8 mouse cellular contexts compared by ENCODE assay signal in the genomic region with DNA sequence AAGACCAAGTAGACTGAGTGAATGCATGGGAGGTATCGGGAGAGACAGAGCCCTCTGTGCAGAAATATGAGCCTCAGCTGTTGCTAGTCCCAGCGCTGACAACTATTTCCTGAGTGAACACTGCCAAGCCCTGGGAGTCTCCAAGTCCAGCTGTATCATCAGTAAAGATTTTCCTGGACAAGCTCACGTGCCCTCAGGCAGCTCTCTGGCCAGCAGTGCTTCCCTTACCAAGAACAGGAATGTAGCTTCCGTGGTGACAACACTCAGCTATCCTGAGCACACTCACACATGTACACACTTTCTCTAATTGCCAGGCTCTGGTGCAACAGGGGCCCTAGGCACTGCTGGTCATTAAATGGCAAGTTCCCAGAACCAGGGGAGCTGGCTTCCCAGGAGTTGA. TPM values are rescaled to one million over a fixed set of nuclear protein-coding genes. Genes with fewer than 3 reads are reported as not detected.
DNase-seq lines count a peak whose midpoint lies in the region; ATAC-seq lines count a peak whose summit lies in the region.

No protein-coding gene starts in this region.

- DNase-seq in neural tube, embryonic 11.5 days (ENCODE audit: low spot score): peak; percentile 46
- DNase-seq in neural tube, embryonic 10.5 days (ENCODE audit: extremely low spot score, low spot score): no peak
- DNase-seq in gastrocnemius, postnatal 10 days: peak; percentile 37
- DNase-seq in kidney, adult 18-20 months: peak; percentile 44
- peak; percentile 49 to 77 for DNase-seq in lung, postnatal 4 days
- no peak for DNase-seq in thymus, postnatal 4 days
- no peak for DNase-seq in thymus, postnatal 36 days

- 39% methylated on average over 4 of the region's 4 CpGs for WGBS in neural tube, embryonic 11.5 days

- H3K4me3 ChIP-seq in neural tube, embryonic 11.5 days (ENCODE audit: low read depth, low read length): no peak overlapping the region

- H3K9me3 ChIP-seq in neural tube, embryonic 11.5 days (ENCODE audit: control insufficient read depth, low read length): no peaks in the 10 kb centered on the region

- no peaks in the 10 kb centered on the region for H3K36me3 ChIP-seq in neural tube, embryonic 11.5 days (ENCODE audit: control insufficient read depth, insufficient read depth, low read length)

- ATAC-seq in neural tube, embryonic 11.5 days (ENCODE audit: insufficient read depth, low FRiP score, low TSS enrichment): no peak
- no peak for ATAC-seq in CD4-positive, CD25-positive, alpha-beta regulatory T cell, adult 4 months

- H3K4me2 ChIP-seq in neural tube, embryonic 11.5 days (ENCODE audit: low read depth): no peak overlapping the region

- H3K27me3 ChIP-seq in neural tube, embryonic 11.5 days (ENCODE audit: control insufficient read depth, insufficient read depth, low read length): no peaks in the 10 kb centered on the region

- H3K27ac ChIP-seq in neural tube, embryonic 11.5 days (ENCODE audit: low read depth, low read length): no peak overlapping the region

- peaks cover 5% of the 10 kb centered on the region; the same call in 1 of the 2 replicates for H3K4me1 ChIP-seq in neural tube, embryonic 11.5 days (ENCODE audit: control insufficient read depth, insufficient read depth, low read length)

- H3K9ac ChIP-seq in neural tube, embryonic 11.5 days (ENCODE audit: low read length): no peak overlapping the region

RNA-seq across cellular contexts. Expression of a gene that starts 57.1 kb away (rescaled TPM):
- not detected in 2 replicates for polyA plus RNA-seq in neural tube, embryonic 11.5 days (2014; fragmentation: Nextera tagmentation; extraction: Ambion mirVana)
- total RNA-seq in gastrocnemius, postnatal 10 days (2021): under 1 TPM in 1 of 2 experiments, not detected in 1; 0.09 TPM
- polyA plus RNA-seq in CD4-positive, CD25-positive, alpha-beta regulatory T cell, adult 4 months (2017; shearing (Covaris generic)): 10 to 100 TPM; 11.0 to 12.6 TPM

Comparison
In these comparisons a context has a peak if more than half of its experiments do, and no peak if none do; other contexts are left out.
1. DNase-seq: peak in neural tube, embryonic 11.5 days (single experiment), gastrocnemius, postnatal 10 days (single experiment), kidney, adult 18-20 months (single experiment) and lung, postnatal 4 days (2 of 2); none in neural tube, embryonic 10.5 days (single experiment), thymus, postnatal 4 days (single experiment) and thymus, postnatal 36 days (0 of 2).
2. RNA of a gene that starts 57.1 kb away (polyA plus RNA-seq): 11.0 to 12.6 TPM in CD4-positive, CD25-positive, alpha-beta regulatory T cell, adult 4 months; not detected in neural tube, embryonic 11.5 days; every median in the first group is over 10 times any median in the second.